10 mouse cellular contexts compared by ENCODE assay signal in genomic region chr16:95439794-95440193, GRCm38 (mm10).
DNase-seq lines count a peak whose midpoint lies in the region; ATAC-seq and TF ChIP-seq lines count a peak whose summit lies in the region.
"Had no signal": no experiment of that assay in that cellular context is flagged by ENCODE, and none has a peak within 500 bp of the region (broad histone marks: within the 10 kb centered on the region; RNA-seq: fewer than 3 reads in every experiment).

No protein-coding gene starts in this region.

- intact Hi-C loops in heart, adult 2 months (cut with DNase I) = loop anchor here (1.0 to 10.0 kb wide), 4 partner anchors 10 to 315 kb away; no protein-coding TSS in a partner anchor
- intact Hi-C loops in heart, postnatal 25 days (cut with DNase I) = loop anchor here (1.0 kb wide), 1 partner anchor 19 kb away; no protein-coding TSS in a partner anchor

- H3K27ac ChIP-seq in heart, adult 2 months = peak overlapping the region; percentile 90
- H3K27ac ChIP-seq in liver, adult 2 months (replicated peaks; ENCODE audit: insufficient read depth, low read depth, low read length) = peak overlapping the region; percentile 78
- no peak overlapping the region for H3K27ac ChIP-seq in forebrain, embryonic 11.5 days (ENCODE audit: low read depth, low read length)
- no peak overlapping the region for H3K27ac ChIP-seq in hindbrain, embryonic 16.5 days (ENCODE audit: low read depth, low read length)
- H3K27ac ChIP-seq: hindbrain, embryonic 15.5 days had no signal

- DNase-seq in heart, adult 2 months = no peak
- DNase-seq in heart, postnatal 25 days (ENCODE audit: low spot score) = no peak
- no peak for DNase-seq in liver, adult 2 months (ENCODE audit: extremely low read depth, low read depth, low spot score)
- DNase-seq in forebrain, embryonic 11.5 days (ENCODE audit: low spot score) = no peak

- TF ChIP-seq EP300 in heart, adult 2 months (IDR thresholded peaks at IDR 0.05; ENCODE audit: insufficient read depth, low read depth, low read length) = no peak

- no peak for TF ChIP-seq CTCF in heart, adult 2 months (IDR thresholded peaks at IDR 0.05)
- no peak for TF ChIP-seq CTCF in liver, adult 2 months (IDR thresholded peaks at IDR 0.05; ENCODE audit: low read depth, low read length)

- TF ChIP-seq POLR2A in heart, adult 2 months (IDR thresholded peaks at IDR 0.05; ENCODE audit: insufficient read depth, low read depth, low read length) = no peak
- TF ChIP-seq POLR2A in liver, adult 2 months (IDR thresholded peaks at IDR 0.05; ENCODE audit: extremely low read depth, insufficient read depth, low read length) = no peak

- peak overlapping the region; percentile 19; the same call in 1 of the 2 replicates for H3K4me3 ChIP-seq in heart, adult 2 months
- H3K4me3 ChIP-seq in megakaryocyte, embryonic 14.5 days (replicated peaks) = peak overlapping the region; percentile 89
- no peak overlapping the region for H3K4me3 ChIP-seq in liver, adult 2 months (ENCODE audit: insufficient read depth, low read depth, low read length)
- H3K4me3 ChIP-seq in forebrain, embryonic 11.5 days (ENCODE audit: low read depth, low read length) = no peak overlapping the region
- no peak overlapping the region for H3K4me3 ChIP-seq in hindbrain, embryonic 16.5 days (ENCODE audit: low read length)
- H3K4me3 ChIP-seq: hindbrain, embryonic 15.5 days had no signal

- H3K9ac ChIP-seq in heart, adult 2 months (ENCODE audit: low read depth, low read length) = peak overlapping the region; percentile 12
- no peak overlapping the region for H3K9ac ChIP-seq in liver, adult 2 months (ENCODE audit: low read depth, low read length)
- H3K9ac ChIP-seq in forebrain, embryonic 11.5 days (ENCODE audit: low read length) = no peak overlapping the region
- H3K9ac ChIP-seq in hindbrain, embryonic 16.5 days (ENCODE audit: low read depth, low read length) = no peak overlapping the region
- H3K9ac ChIP-seq: hindbrain, embryonic 15.5 days had no signal

- no peaks in the 10 kb centered on the region for H3K27me3 ChIP-seq in heart, adult 2 months (ENCODE audit: control insufficient read depth, insufficient read depth, low read length)
- peaks cover 32% of the 10 kb centered on the region for H3K27me3 ChIP-seq in megakaryocyte, embryonic 14.5 days (replicated peaks)
- no peaks in the 10 kb centered on the region for H3K27me3 ChIP-seq in liver, adult 2 months (ENCODE audit: control insufficient read depth, insufficient read depth, low read length)
- no peaks in the 10 kb centered on the region for H3K27me3 ChIP-seq in forebrain, embryonic 11.5 days (ENCODE audit: control insufficient read depth, insufficient read depth, low read length)
- H3K27me3 ChIP-seq in hindbrain, embryonic 16.5 days (replicated peaks; ENCODE audit: control insufficient read depth, insufficient read depth, low read length) = no peaks in the 10 kb centered on the region
- H3K27me3 ChIP-seq: hindbrain, embryonic 15.5 days had no signal

- peaks cover 3% of the 10 kb centered on the region for H3K36me3 ChIP-seq in heart, adult 2 months (ENCODE audit: control insufficient read depth, insufficient read depth, low read length)
- no peaks in the 10 kb centered on the region for H3K36me3 ChIP-seq in megakaryocyte, embryonic 14.5 days (replicated peaks; ENCODE audit: low read length)
- H3K36me3 ChIP-seq in liver, adult 2 months (ENCODE audit: control insufficient read depth, insufficient read depth, low read length) = no peaks in the 10 kb centered on the region
- no peaks in the 10 kb centered on the region for H3K36me3 ChIP-seq in forebrain, embryonic 11.5 days (ENCODE audit: control insufficient read depth, insufficient read depth, low read length)
- no peaks in the 10 kb centered on the region for H3K36me3 ChIP-seq in hindbrain, embryonic 16.5 days (ENCODE audit: control insufficient read depth, insufficient read depth, low read length)
- H3K36me3 ChIP-seq: hindbrain, embryonic 15.5 days had no signal

- no peak overlapping the region for H3K4me2 ChIP-seq in forebrain, embryonic 11.5 days (ENCODE audit: low read depth, low read length, severe bottlenecking)
- H3K4me2 ChIP-seq in hindbrain, embryonic 16.5 days (ENCODE audit: low read length) = no peak overlapping the region
- H3K4me2 ChIP-seq: hindbrain, embryonic 15.5 days had no signal

- no peak for ATAC-seq in megakaryocyte, adult 5-6 weeks (ENCODE audit: poor library complexity, severe bottlenecking)
- no peak for ATAC-seq in forebrain, embryonic 11.5 days (replicated peaks; ENCODE audit: low FRiP score)
- no peak for ATAC-seq in hindbrain, embryonic 16.5 days
- ATAC-seq in erythroid progenitor cell, adult 5-6 weeks (replicated peaks; ENCODE audit: low FRiP score, poor library complexity, severe bottlenecking) = no peak
- ATAC-seq: forebrain, embryonic 16.5 days had no signal

- H3K79me2 ChIP-seq in heart, adult 2 months (replicated peaks; ENCODE audit: control insufficient read depth, insufficient read depth, low read length) = no peaks in the 10 kb centered on the region; the same call in 1 of the 2 replicates
- H3K79me2 ChIP-seq in liver, adult 2 months (ENCODE audit: control insufficient read depth, insufficient read depth, low read length) = no peaks in the 10 kb centered on the region

- H3K9me3 ChIP-seq in megakaryocyte, embryonic 14.5 days = no peaks in the 10 kb centered on the region
- no peaks in the 10 kb centered on the region for H3K9me3 ChIP-seq in forebrain, embryonic 11.5 days (ENCODE audit: control insufficient read depth, low read length)
- H3K9me3 ChIP-seq in hindbrain, embryonic 16.5 days (ENCODE audit: control insufficient read depth, low read length) = no peaks in the 10 kb centered on the region
- H3K9me3 ChIP-seq: hindbrain, embryonic 15.5 days had no signal

- H3K4me1 ChIP-seq in heart, adult 2 months (ENCODE audit: control insufficient read depth, insufficient read depth, low read length) = peaks cover 36% of the 10 kb centered on the region
- H3K4me1 ChIP-seq in megakaryocyte, embryonic 14.5 days = peaks cover 81% of the 10 kb centered on the region
- H3K4me1 ChIP-seq in liver, adult 2 months (ENCODE audit: control insufficient read depth, insufficient read depth, low read length) = no peaks in the 10 kb centered on the region; the same call in 1 of the 2 replicates
- H3K4me1 ChIP-seq in forebrain, embryonic 11.5 days (replicated peaks; ENCODE audit: control insufficient read depth, insufficient read depth, low read length) = no peaks in the 10 kb centered on the region
- no peaks in the 10 kb centered on the region for H3K4me1 ChIP-seq in hindbrain, embryonic 16.5 days (ENCODE audit: control insufficient read depth, insufficient read depth, low read depth, low read length)
- H3K4me1 ChIP-seq: hindbrain, embryonic 15.5 days had no signal

- 3% methylated on average over 8 of the region's 8 CpGs for WGBS in heart, adult 2 months
- 38% methylated on average over 8 of the region's 8 CpGs for WGBS in liver, adult 2 months
- 77% methylated on average over 8 of the region's 8 CpGs for WGBS in forebrain, embryonic 11.5 days
- 70% methylated on average over 8 of the region's 8 CpGs for WGBS in hindbrain, embryonic 16.5 days

Comparison
In these comparisons a context has a peak if more than half of its experiments do, and no peak if none do; other contexts are left out.
1. H3K27ac ChIP-seq: peak in heart, adult 2 months (single experiment) and liver, adult 2 months (single experiment); none in forebrain, embryonic 11.5 days (single experiment) and hindbrain, embryonic 16.5 days (single experiment).
2. H3K4me3 ChIP-seq: peak in heart, adult 2 months (single experiment) and megakaryocyte, embryonic 14.5 days (single experiment); none in liver, adult 2 months (single experiment), forebrain, embryonic 11.5 days (single experiment) and hindbrain, embryonic 16.5 days (single experiment).